Mouse (Mus musculus): ENCODE results near the gene Cldn1.

- TF ChIP-seq MAX (IDR thresholded peaks at IDR 0.05) (no peak), CTCF (IDR thresholded peaks at IDR 0.05; ENCODE audit: control insufficient read depth, insufficient read depth, insufficient read length) (no peak), CEBPB (IDR thresholded peaks at IDR 0.05; ENCODE audit: low read depth) (no peak), USF1 (IDR thresholded peaks at IDR 0.05; ENCODE audit: low read depth) (no peak), MYOG (IDR thresholded peaks at IDR 0.05; ENCODE audit: control insufficient read depth, extremely low read depth, insufficient read length) (no peak), FOSL1 (IDR thresholded peaks at IDR 0.05; ENCODE audit: insufficient read depth, low read length, poor library complexity, severe bottlenecking) (no peak)
Observed at GRCm38 (mm10) chr16:26359619-26360018, 12.0 kb downstream of the Cldn1 start.

All from C2C12 (cell line).